23 mouse cellular contexts compared by ENCODE assay signal in genomic region chr1:151329601-151330000, GRCm38 (mm10).
"Had no signal": no experiment of that assay in that cellular context is flagged by ENCODE, and none has a peak within 500 bp of the region (broad histone marks: within the 10 kb centered on the region; RNA-seq: fewer than 3 reads in every experiment).

No protein-coding gene starts in this region.

- ATAC-seq: midbrain, embryonic 13.5 days; midbrain, embryonic 16.5 days had no signal

- H3K4me1 ChIP-seq: limb, embryonic 12.5 days; limb, embryonic 15.5 days; lung, embryonic 15.5 days; midbrain, embryonic 10.5 days; midbrain, embryonic 13.5 days; neural tube, embryonic 13.5 days had no signal

- H3K4me3 ChIP-seq: limb, embryonic 12.5 days; limb, embryonic 15.5 days; liver, embryonic 13.5 days; lung, embryonic 15.5 days; megakaryocyte, embryonic 14.5 days; midbrain, embryonic 10.5 days; midbrain, embryonic 13.5 days; myocyte; neural tube, embryonic 13.5 days had no signal

- H3K4me2 ChIP-seq: limb, embryonic 12.5 days; limb, embryonic 15.5 days; liver, embryonic 13.5 days; lung, embryonic 15.5 days; midbrain, embryonic 13.5 days; neural tube, embryonic 13.5 days had no signal

- H3K36me3 ChIP-seq: limb, embryonic 12.5 days; limb, embryonic 15.5 days; liver, embryonic 13.5 days; lung, embryonic 15.5 days; midbrain, embryonic 10.5 days; midbrain, embryonic 13.5 days; neural tube, embryonic 13.5 days had no signal

- H3K27me3 ChIP-seq: limb, embryonic 12.5 days; limb, embryonic 15.5 days; liver, embryonic 13.5 days; lung, embryonic 15.5 days; megakaryocyte, embryonic 14.5 days; midbrain, embryonic 13.5 days; neural tube, embryonic 13.5 days had no signal

- H3K9ac ChIP-seq: limb, embryonic 12.5 days; limb, embryonic 15.5 days; liver, embryonic 13.5 days; lung, embryonic 15.5 days; midbrain, embryonic 13.5 days; neural tube, embryonic 13.5 days had no signal

- DNase-seq: kidney, adult 11 months; kidney, adult 8-10 months; kidney, postnatal 36 days; left cerebral cortex, postnatal 4 days; liver, embryonic 13.5 days; lung, adult 18-20 months; lung, postnatal 10 days; lung, postnatal 36 days; retina, postnatal 1 day; right cerebral cortex, postnatal 25 days; thymus, adult 2 months; thymus, postnatal 14 days; thymus, postnatal 4 days had no signal

- H3K9me3 ChIP-seq: limb, embryonic 12.5 days; limb, embryonic 15.5 days; liver, embryonic 13.5 days; lung, embryonic 15.5 days; megakaryocyte, embryonic 14.5 days; midbrain, embryonic 10.5 days; midbrain, embryonic 13.5 days; neural tube, embryonic 13.5 days had no signal

- H3K27ac ChIP-seq: limb, embryonic 12.5 days; limb, embryonic 15.5 days; liver, embryonic 13.5 days; lung, embryonic 15.5 days; midbrain, embryonic 10.5 days; midbrain, embryonic 13.5 days; neural tube, embryonic 13.5 days; stomach, postnatal 0 days had no signal
